Mouse (Mus musculus) adrenal gland, postnatal 4 days (tissue): ENCODE results near the gene Esp24. TPM values are rescaled to one million over a fixed set of nuclear protein-coding genes. Genes with fewer than 3 reads are reported as not detected.
"Not testable (repeated sequence)": the region's sequence is repeated elsewhere in the genome, so short reads cannot be mapped to it uniquely, and the experiment has no call there.

ENCODE experiments used
- DNase-seq, 2 experiments: peaks; one replicate each; pipeline ENCODE4 v3.0.0; 2021 to 2022; ENCODE audit warnings: low spot score in 2 of 2, mixed read lengths in 2 of 2
- long read RNA-seq, 2 experiments: library from polyadenylated mRNA; stranded (forward); transcript quantifications; one replicate each; pipeline ENCODE4 v2.0.0; 2021
- total RNA-seq, 2 experiments: library from RNA; stranded (reverse); gene quantifications; 2 replicates each; pipeline ENCODE4 v1.2.3; 2021

Esp24 gene
- not detected for total RNA-seq
- long read RNA-seq, experiment 1: 0 reads
- long read RNA-seq, experiment 2: 0 reads

DNA sequence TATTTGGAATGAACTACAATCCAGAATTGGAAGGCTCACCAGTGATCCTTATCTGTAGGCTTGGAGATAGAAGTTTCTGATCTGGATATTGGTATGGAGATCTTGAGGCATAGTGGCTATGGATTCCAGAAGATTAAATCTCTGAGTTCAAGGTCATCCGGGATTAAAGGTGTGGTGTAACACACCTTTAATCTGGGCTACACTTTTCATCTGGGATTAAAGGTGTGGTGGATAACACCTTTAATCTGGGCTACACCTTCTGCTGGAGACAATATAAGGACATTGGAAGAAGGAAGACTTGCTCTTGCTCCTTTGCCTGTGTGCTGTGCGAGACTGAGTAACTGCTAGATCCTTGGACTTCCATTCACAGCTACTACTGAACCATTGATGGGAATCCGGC lies at the start of gene Esp24:
Gene Esp24, plus strand, starts transcription at position 301 of the 400 bp plus-strand sequence.
- DNase-seq: not testable (repeated sequence)

DNA sequence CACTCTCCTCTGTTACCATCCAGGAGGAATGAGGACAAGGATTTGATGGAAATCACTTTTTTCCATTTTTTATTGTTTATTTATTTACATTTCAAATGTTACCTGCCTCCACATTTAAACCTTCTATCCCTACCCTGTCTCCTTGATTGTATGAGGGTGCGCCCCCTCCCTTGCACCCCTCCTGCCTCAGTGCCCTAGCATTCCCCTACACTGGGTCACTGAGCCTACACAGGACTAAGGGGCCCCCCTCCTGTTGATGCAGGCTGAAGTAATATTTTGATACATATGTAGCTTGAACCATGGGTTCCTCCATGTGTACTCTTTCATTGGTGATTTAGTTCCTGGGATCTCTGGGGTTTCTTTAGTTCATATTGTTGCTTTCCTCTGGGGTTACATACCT lies 26.6 kb upstream of the Esp24 start:
- no peak for DNase-seq

DNA sequence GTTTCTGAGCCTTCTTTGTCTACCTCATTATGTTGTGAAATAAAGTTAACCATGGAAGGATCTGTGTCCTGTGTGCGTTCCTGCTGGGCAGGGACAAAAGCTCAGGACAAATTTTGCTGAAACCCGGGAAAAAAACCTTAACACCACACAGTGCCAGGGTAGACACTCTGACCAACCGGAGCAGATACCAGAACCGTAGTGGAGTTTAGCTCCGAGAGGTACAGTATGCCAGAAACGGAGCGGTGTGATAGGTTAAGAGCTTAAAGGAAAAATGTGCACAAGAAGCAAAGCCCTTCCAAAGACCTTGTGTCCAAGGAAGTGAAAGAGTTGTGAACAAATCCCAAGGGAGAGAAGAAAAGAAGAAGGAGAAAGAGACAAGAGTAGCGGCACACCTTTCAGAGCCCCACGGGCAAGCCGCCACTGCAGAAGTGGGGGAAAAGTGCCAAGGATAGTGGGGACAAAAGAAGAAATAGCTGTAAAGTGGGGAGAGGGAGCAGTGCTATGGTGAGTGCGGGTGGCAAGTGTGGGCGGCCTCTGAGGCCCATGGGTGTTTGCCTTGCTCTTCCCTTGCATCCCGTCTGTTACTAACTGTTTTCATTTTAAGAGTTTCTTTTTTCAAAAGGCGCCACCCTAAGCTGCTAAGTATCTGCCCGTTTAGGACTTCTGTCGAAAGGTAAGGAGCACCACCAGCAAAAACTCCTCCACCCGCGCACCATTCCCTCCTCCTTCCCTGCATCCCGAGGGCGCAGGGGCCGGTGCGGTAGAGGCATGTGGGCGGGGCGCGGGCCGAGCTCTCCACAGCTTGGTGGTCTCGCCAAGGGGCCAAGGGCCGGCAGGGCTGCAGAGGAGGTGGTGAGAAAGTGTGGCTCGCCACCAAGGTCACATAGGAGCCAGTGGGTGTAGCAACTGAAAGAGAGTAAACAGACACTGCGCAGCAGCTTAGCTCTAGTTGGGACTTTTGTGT lies 25.5 kb upstream of the Esp24 start:
- DNase-seq: no peak

DNA sequence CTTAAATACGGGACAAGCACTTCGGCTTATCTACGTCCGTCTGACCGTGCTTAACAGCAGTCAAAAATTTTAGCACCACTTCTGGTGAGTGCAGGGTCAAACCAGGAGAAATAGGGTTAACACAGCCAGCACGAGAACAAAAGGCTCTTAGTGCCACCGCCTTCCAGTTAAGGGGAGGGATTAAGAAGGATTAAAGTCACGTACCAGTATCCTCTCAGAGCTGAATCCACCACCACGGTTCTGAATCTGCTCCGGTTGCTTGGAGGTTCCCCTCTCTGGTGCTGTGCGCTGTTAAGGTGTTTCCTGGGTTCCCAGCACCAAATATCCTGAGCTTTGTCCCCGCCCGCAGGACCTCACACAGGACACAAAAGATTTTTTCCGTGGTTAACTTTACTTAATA lies 19.3 kb upstream of the Esp24 start:
- DNase-seq: no peak

DNA sequence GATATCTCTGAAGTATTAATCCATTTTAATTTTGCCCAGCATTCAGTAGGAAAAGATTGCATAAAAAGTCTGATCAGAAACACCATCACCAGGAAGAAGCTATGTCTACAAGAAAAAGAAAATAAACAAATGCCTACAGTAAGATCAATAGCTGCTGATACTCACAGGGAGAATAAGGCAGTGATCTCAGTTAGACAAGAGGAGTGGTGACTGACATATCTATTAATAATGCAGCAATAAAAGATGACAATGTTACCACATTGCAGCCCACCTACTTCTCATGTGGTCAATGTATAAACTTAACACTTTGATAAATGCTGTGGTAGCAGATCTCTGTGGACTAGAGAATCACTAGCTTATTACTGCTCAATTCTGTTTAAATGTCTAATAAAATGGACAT lies 6.7 kb downstream of the Esp24 start, which contains the start of gene Gm21903:
Gene Gm21903, minus strand, starts transcription at position 101 of the 400 bp plus-strand sequence.
- DNase-seq: no peak

DNA sequence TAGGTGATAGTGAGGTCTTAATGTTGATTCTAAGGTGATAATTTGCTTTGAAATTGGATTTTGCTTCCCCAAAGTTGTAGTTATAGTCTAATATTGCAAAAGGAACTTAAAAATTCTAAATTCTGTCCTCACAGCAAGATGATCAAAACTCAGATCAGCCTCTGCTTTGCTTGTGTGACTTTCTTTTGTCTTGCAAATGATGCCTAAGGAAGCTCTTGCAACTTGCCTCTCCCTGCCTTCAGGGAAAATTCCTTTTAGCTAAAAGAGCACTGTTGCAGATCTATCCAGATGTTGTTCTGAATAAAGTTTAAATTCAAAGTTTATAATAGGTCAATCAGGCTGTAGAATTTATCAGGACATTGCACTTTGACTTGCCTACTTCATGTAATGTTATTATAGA lies 27.1 kb downstream of the Esp24 start:
- no peak for DNase-seq

DNA sequence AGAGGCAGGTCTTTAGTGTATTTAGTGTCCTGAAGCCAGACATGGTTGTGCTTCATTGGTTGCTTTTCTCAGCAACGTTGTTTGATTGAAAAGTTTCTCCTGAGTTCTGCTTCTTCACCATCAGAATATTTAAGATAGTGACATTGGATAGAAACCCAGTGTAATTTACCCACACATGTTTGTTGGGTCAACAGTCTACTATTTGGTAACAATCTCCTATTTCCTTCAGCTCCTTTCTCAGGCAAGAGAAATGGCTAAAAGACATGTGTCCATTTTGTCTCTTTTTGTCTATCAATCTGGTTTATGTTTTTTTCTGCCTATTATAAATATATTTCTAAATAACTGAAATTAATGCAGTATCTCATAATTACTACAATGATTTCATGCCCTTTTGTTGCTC lies 40.4 kb downstream of the Esp24 start, which contains the start of gene Esp23:
Gene Esp23, minus strand, starts transcription at position 101 of the 400 bp plus-strand sequence.
- no peak for DNase-seq

Other genes with a start within 250 kb of the Esp24 start
- not detected for gene Gm21903, start 6.6 kb downstream of the Esp24 start, total RNA-seq
- not detected for gene Esp23, start 40.3 kb downstream of the Esp24 start, total RNA-seq
- gene Esp22, start 58.6 kb downstream of the Esp24 start, total RNA-seq: not detected